In the genomic region with DNA sequence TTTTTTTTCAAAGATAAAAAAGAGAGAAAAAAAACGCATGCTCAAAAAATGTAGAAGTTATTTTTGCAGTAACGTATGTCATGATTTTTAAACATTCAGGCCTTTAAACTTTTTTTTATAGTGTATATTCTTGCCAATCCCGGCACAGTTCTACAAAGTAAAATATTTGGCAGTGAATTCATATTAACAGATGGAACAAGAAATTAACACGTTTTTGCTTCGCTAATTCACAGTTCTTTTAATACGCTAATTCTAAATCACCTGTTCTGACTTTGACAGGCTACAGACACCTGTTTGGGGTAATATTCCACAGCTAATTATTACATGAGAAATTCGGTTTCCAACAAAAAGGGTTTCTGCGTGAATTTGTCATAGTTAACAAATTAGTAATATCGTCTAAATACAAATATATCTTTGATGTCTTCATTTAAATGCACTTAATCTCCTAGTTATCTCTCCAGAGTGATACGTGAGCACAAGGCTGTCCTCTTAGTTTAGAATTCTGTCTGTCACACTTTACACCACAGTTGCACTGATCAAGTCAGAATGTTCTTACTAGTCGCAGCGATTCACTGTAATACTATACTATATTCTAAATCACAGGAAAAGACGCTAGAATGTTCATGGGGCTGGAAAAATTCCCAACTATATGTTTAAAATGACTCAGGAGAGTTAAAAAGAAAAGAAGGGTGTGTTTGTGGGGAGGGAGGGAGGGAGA, we compare ENCODE assay signal across 21 mouse cellular contexts.
DNase-seq lines count a peak whose midpoint lies in the region; ATAC-seq and TF ChIP-seq lines count a peak whose summit lies in the region.
"Had no signal": no experiment of that assay in that cellular context is flagged by ENCODE, and none has a peak within 500 bp of the region (broad histone marks: within the 10 kb centered on the region; RNA-seq: fewer than 3 reads in every experiment).

No protein-coding gene starts in this region.

- TF ChIP-seq CTCF in left cerebral cortex, adult 2 months (IDR thresholded peaks at IDR 0.05): no peak
- no peak for TF ChIP-seq CTCF in intestine, postnatal 0 days (IDR thresholded peaks at IDR 0.05; ENCODE audit: low read depth)

- DNase-seq in forebrain, embryonic 14.5 days (ENCODE audit: low spot score): peak; percentile 75
- DNase-seq in left cerebral cortex, adult 2 months (ENCODE audit: extremely low spot score in 1 of 2, low spot score in 2 of 2): no peak
- DNase-seq in left cerebral cortex, adult 8-10 months (ENCODE audit: low spot score in 2 of 2): no peak
- peak; percentile 64 for DNase-seq in brain, embryonic 18.5 days (ENCODE audit: low read depth, low spot score)
- DNase-seq: adrenal gland, adult 2 months; adrenal gland, postnatal 25 days; cerebellum, adult 11-12 months; gastrocnemius, postnatal 14 days; heart, adult 2 months; heart, postnatal 14 days had no signal

- no peak overlapping the region for H3K4me2 ChIP-seq in forebrain, embryonic 14.5 days (ENCODE audit: low read length)
- no peak overlapping the region for H3K4me2 ChIP-seq in forebrain, embryonic 12.5 days
- H3K4me2 ChIP-seq in intestine, postnatal 0 days (replicated peaks; ENCODE audit: low read depth): no peak overlapping the region
- H3K4me2 ChIP-seq: heart, embryonic 11.5 days; heart, embryonic 15.5 days; hindbrain, embryonic 14.5 days; intestine, embryonic 15.5 days had no signal

- no peaks in the 10 kb centered on the region for H3K4me1 ChIP-seq in forebrain, embryonic 14.5 days (ENCODE audit: control insufficient read depth, insufficient read depth, low read length)
- no peaks in the 10 kb centered on the region for H3K4me1 ChIP-seq in forebrain, embryonic 12.5 days
- no peaks in the 10 kb centered on the region for H3K4me1 ChIP-seq in intestine, postnatal 0 days (replicated peaks; ENCODE audit: control insufficient read depth, insufficient read depth, low read length)
- H3K4me1 ChIP-seq: embryonic facial prominence, embryonic 10.5 days; heart, embryonic 15.5 days; hindbrain, embryonic 10.5 days; intestine, embryonic 15.5 days had no signal

- ATAC-seq in forebrain, embryonic 14.5 days: peak; percentile 80; the same call in 1 of the 2 replicates
- ATAC-seq in forebrain, embryonic 12.5 days (ENCODE audit: low FRiP score): no peak
- no peak for ATAC-seq in intestine, postnatal 0 days
- ATAC-seq: activated CD4-positive, CD25-positive, alpha-beta regulatory T cell, adult 4 months; intestine, embryonic 15.5 days; Patski had no signal

- H3K9me3 ChIP-seq in forebrain, embryonic 14.5 days (replicated peaks; ENCODE audit: control insufficient read depth, low read length): no peaks in the 10 kb centered on the region
- H3K9me3 ChIP-seq in forebrain, embryonic 12.5 days: no peaks in the 10 kb centered on the region
- no peaks in the 10 kb centered on the region for H3K9me3 ChIP-seq in intestine, postnatal 0 days (ENCODE audit: control insufficient read depth)
- H3K9me3 ChIP-seq: embryonic facial prominence, embryonic 10.5 days; heart, embryonic 15.5 days; hindbrain, embryonic 10.5 days; intestine, embryonic 15.5 days had no signal

- intact Hi-C loops in left cerebral cortex, adult 2 months (cut with DNase I): no loop called here

- 67% methylated on average over 13 of the region's 13 CpGs for WGBS in forebrain, embryonic 14.5 days
- 85% methylated on average over 13 of the region's 13 CpGs for WGBS in forebrain, embryonic 12.5 days
- 85% methylated on average over 13 of the region's 13 CpGs for WGBS in intestine, postnatal 0 days

- no peak overlapping the region for H3K9ac ChIP-seq in forebrain, embryonic 14.5 days (ENCODE audit: low read length)
- no peak overlapping the region for H3K9ac ChIP-seq in forebrain, embryonic 12.5 days
- H3K9ac ChIP-seq in intestine, postnatal 0 days (ENCODE audit: low read depth, low read length): no peak overlapping the region
- H3K9ac ChIP-seq: heart, embryonic 15.5 days; hindbrain, embryonic 14.5 days; intestine, embryonic 15.5 days had no signal

- H3K36me3 ChIP-seq in forebrain, embryonic 14.5 days (ENCODE audit: control insufficient read depth, insufficient read depth, low read length): no peaks in the 10 kb centered on the region
- no peaks in the 10 kb centered on the region for H3K36me3 ChIP-seq in forebrain, embryonic 12.5 days (replicated peaks)
- H3K36me3 ChIP-seq in intestine, postnatal 0 days (ENCODE audit: control insufficient read depth, insufficient read depth): no peaks in the 10 kb centered on the region
- H3K36me3 ChIP-seq: embryonic facial prominence, embryonic 10.5 days; heart, embryonic 15.5 days; hindbrain, embryonic 10.5 days; intestine, embryonic 15.5 days had no signal

- H3K27me3 ChIP-seq in forebrain, embryonic 14.5 days (replicated peaks; ENCODE audit: control insufficient read depth, insufficient read depth, low read length): no peaks in the 10 kb centered on the region
- H3K27me3 ChIP-seq in forebrain, embryonic 12.5 days: no peaks in the 10 kb centered on the region
- H3K27me3 ChIP-seq in intestine, postnatal 0 days (replicated peaks; ENCODE audit: control insufficient read depth, insufficient read depth, low read length): no peaks in the 10 kb centered on the region
- H3K27me3 ChIP-seq: CH12.LX; heart, embryonic 15.5 days; intestine, embryonic 15.5 days had no signal

- H3K27ac ChIP-seq in forebrain, embryonic 14.5 days (ENCODE audit: low read depth, low read length): no peak overlapping the region
- H3K27ac ChIP-seq in forebrain, embryonic 12.5 days: no peak overlapping the region
- peak overlapping the region; percentile 47; the same call in 1 of the 2 replicates for H3K27ac ChIP-seq in left cerebral cortex, adult 2 months
- no peak overlapping the region for H3K27ac ChIP-seq in intestine, postnatal 0 days (ENCODE audit: low read depth, low read length)
- H3K27ac ChIP-seq: embryonic facial prominence, embryonic 10.5 days; heart, adult 2 months; heart, embryonic 15.5 days; hindbrain, embryonic 10.5 days; hindbrain, embryonic 14.5 days; intestine, embryonic 15.5 days had no signal

- H3K4me3 ChIP-seq in forebrain, embryonic 14.5 days (ENCODE audit: low read depth, low read length): no peak overlapping the region
- H3K4me3 ChIP-seq in forebrain, embryonic 12.5 days (replicated peaks): no peak overlapping the region
- no peak overlapping the region for H3K4me3 ChIP-seq in left cerebral cortex, adult 2 months
- H3K4me3 ChIP-seq in intestine, postnatal 0 days (ENCODE audit: low read depth, low read length): no peak overlapping the region
- H3K4me3 ChIP-seq: embryonic facial prominence, embryonic 10.5 days; heart, adult 2 months; heart, embryonic 15.5 days; hindbrain, embryonic 10.5 days; intestine, embryonic 15.5 days had no signal

Comparison
In these comparisons a context has a peak if more than half of its experiments do, and no peak if none do; other contexts are left out.
1. DNase-seq: peak in forebrain, embryonic 14.5 days (single experiment) and brain, embryonic 18.5 days (single experiment); none in left cerebral cortex, adult 2 months (0 of 2) and left cerebral cortex, adult 8-10 months (0 of 2).